Mouse (Mus musculus) kidney, embryonic 14.5 days (tissue): ENCODE measurements around the gene Tle2. TPM values are rescaled to one million over a fixed set of nuclear protein-coding genes. Genes with fewer than 3 reads are reported as not detected.

ENCODE experiments used
- ATAC-seq: fragments of 200-750 bp; cut with Nextera tagmentation; 2 replicates; pipeline ENCODE4 v1.8.0; 2017; ENCODE audit warnings: moderate number of reproducible peaks, mild to moderate bottlenecking, moderate TSS enrichment, moderate library complexity; ENCODE audit not compliant: low FRiP score, low TSS enrichment
- H3K27ac ChIP-seq: fragments of 300-500 bp; sonication (generic); 2 replicates; pipeline ENCODE4 v1.5.1; 2014; ENCODE audit warnings: low read depth, mild to moderate bottlenecking, low read length, moderate library complexity, mixed read lengths
- H3K27me3 ChIP-seq: fragments of 300-500 bp; sonication (generic); 2 replicates; pipeline ENCODE4 v1.6.1; 2014; ENCODE audit warnings: mild to moderate bottlenecking, low read length; ENCODE audit not compliant: control insufficient read depth, insufficient read depth
- H3K36me3 ChIP-seq: fragments of 300-500 bp; sonication (generic); 2 replicates; pipeline ENCODE4 v1.6.1; 2014; ENCODE audit warnings: low read length, mixed read lengths; ENCODE audit not compliant: control insufficient read depth, insufficient read depth
- H3K4me1 ChIP-seq: fragments of 300-500 bp; sonication (generic); 2 replicates; pipeline ENCODE4 v1.6.1; 2014; ENCODE audit warnings: low read length, mixed read lengths; ENCODE audit not compliant: control insufficient read depth, insufficient read depth
- H3K4me2 ChIP-seq: fragments of 300-500 bp; sonication (generic); replicated peaks from 2 replicates; pipeline ENCODE4 v1.6.1; 2014; ENCODE audit warnings: low read depth, mild to moderate bottlenecking, low read length
- H3K4me3 ChIP-seq: fragments of 300-500 bp; sonication (generic); 2 replicates; pipeline ENCODE4 v1.5.1; 2014; ENCODE audit warnings: mild to moderate bottlenecking, low read length
- H3K9ac ChIP-seq: fragments of 300-500 bp; sonication (generic); 2 replicates; pipeline ENCODE4 v1.6.1; 2014; ENCODE audit warnings: low read depth, mild to moderate bottlenecking, low read length, moderate library complexity
- H3K9me3 ChIP-seq: fragments of 300-500 bp; sonication (generic); 2 replicates; pipeline ENCODE4 v1.6.1; 2016; ENCODE audit warnings: low read length; ENCODE audit not compliant: control insufficient read depth
- WGBS: fragments of 180-500 bp; shearing (Covaris S2); extraction: QIAGEN DNeasy Blood & Tissue Kit; methylation state at CpG from one replicate; pipeline ENCODE4 v1.1.7; 2014; 5-methylcytosine and 5-hydroxymethylcytosine counted together
- polyA plus RNA-seq: library from polyadenylated mRNA; unstranded; fragments of >200 nt; fragmentation: Nextera tagmentation; extraction: Ambion mirVana; gene quantifications from 2 replicates; pipeline ENCODE4 v1.2.1, GENCODE M21; 2014

Gene Tle2
- polyA plus RNA-seq, 1 experiment from 2014 or later, result 30.4 TPM

GRCm38 (mm10) chr10:81597137-81597950, 23.0 kb downstream of the Tle2 start:
- Histone ChIP-seq H3K4me3 (peak overlapping the region; percentile 22), H3K9me3 (no peaks in the 10 kb centered on the region), H3K27ac (peak overlapping the region; percentile 90), H3K36me3 (no peaks in the 10 kb centered on the region), H3K9ac (peak overlapping the region; percentile 37), H3K4me2 (peak overlapping the region; percentile 48), H3K4me1 (peaks cover 68% of the 10 kb centered on the region), H3K27me3 (no peaks in the 10 kb centered on the region; the same call in 1 of the 2 replicates)
- peak; percentile 75 for ATAC-seq
- WGBS, result 0% methylated on average over 12 of the region's 12 CpGs

- Histone ChIP-seq H3K27me3 (no peaks in the 10 kb centered on the region; the same call in 1 of the 2 replicates), H3K36me3 (no peaks in the 10 kb centered on the region), H3K4me2 (no peak overlapping the region), H3K9ac (no peak overlapping the region), H3K4me3 (no peak overlapping the region), H3K4me1 (peaks cover 73% of the 10 kb centered on the region), H3K27ac (peak overlapping the region; percentile 8; the same call in 1 of the 2 replicates), H3K9me3 (no peaks in the 10 kb centered on the region)
- WGBS, result 37% methylated on average over 3 of the region's 3 CpGs
- no peak for ATAC-seq
Observed at GRCm38 (mm10) chr10:81598342-81598741, 24.0 kb downstream of the Tle2 start.

GRCm38 (mm10) chr10:81598871-81599270, 24.5 kb downstream of the Tle2 start:
- Histone ChIP-seq H3K9ac (no peak overlapping the region), H3K4me2 (no peak overlapping the region), H3K4me1 (peaks cover 73% of the 10 kb centered on the region), H3K9me3 (no peaks in the 10 kb centered on the region), H3K27me3 (no peaks in the 10 kb centered on the region; the same call in 1 of the 2 replicates), H3K4me3 (no peak overlapping the region), H3K27ac (no peak overlapping the region), H3K36me3 (no peaks in the 10 kb centered on the region)
- ATAC-seq, result no peak
- WGBS, result 34% methylated on average over 6 of the region's 6 CpGs

GRCm38 (mm10) chr10:81599630-81600029, 25.3 kb downstream of the Tle2 start:
- Histone ChIP-seq H3K9me3 (no peaks in the 10 kb centered on the region), H3K4me2 (no peak overlapping the region), H3K9ac (no peak overlapping the region), H3K4me3 (no peak overlapping the region), H3K36me3 (no peaks in the 10 kb centered on the region), H3K4me1 (peaks cover 73% of the 10 kb centered on the region), H3K27me3 (no peaks in the 10 kb centered on the region), H3K27ac (peak overlapping the region; percentile 33; the same call in 1 of the 2 replicates)
- 56% methylated on average over 5 of the region's 5 CpGs for WGBS
- no peak for ATAC-seq

- Histone ChIP-seq H3K4me1 (peaks cover 74% of the 10 kb centered on the region), H3K9ac (no peak overlapping the region), H3K4me3 (no peak overlapping the region), H3K27me3 (no peaks in the 10 kb centered on the region), H3K4me2 (no peak overlapping the region), H3K36me3 (no peaks in the 10 kb centered on the region), H3K9me3 (no peaks in the 10 kb centered on the region), H3K27ac (peak overlapping the region; percentile 33)
- ATAC-seq, result no peak
- WGBS, result 35% methylated on average over 10 of the region's 10 CpGs
Observed at GRCm38 (mm10) chr10:81600096-81600495, 25.7 kb downstream of the Tle2 start.

- no peak within 1 kb of the TSS for H3K9ac ChIP-seq
- H3K27me3 ChIP-seq, result no peaks in the 10 kb centered on the region
- no peaks in the 10 kb centered on the region for H3K36me3 ChIP-seq
- 0 out of 2 replicates have a peak within 1 kb of the TSS, but pooled peaks have one; percentile 2 for H3K4me3 ChIP-seq
- ATAC-seq, result peak; percentile 80
- peak within 1 kb of the TSS; percentile 30 for H3K4me2 ChIP-seq
- under 1% methylated on average over 28 of the region's 28 CpGs for WGBS
- peaks cover 70% of the 10 kb centered on the region for H3K4me1 ChIP-seq
- peak within 1 kb of the TSS; percentile 56 for H3K27ac ChIP-seq
- no peaks in the 10 kb centered on the region for H3K9me3 ChIP-seq
Observed at GRCm38 (mm10) chr10:81600738-81601203, 26.4 kb downstream of the Tle2 start, which contains the start of gene Tle6. Gene Tle6, minus strand, starts transcription at chr10:81601073.

GRCm38 (mm10) chr10:81601396-81601905, 27.1 kb downstream of the Tle2 start:
- H3K36me3 ChIP-seq, result no peaks in the 10 kb centered on the region
- H3K27me3 ChIP-seq, result no peaks in the 10 kb centered on the region
- H3K4me3 ChIP-seq, result no peak overlapping the region
- peaks cover 64% of the 10 kb centered on the region for H3K4me1 ChIP-seq
- no peaks in the 10 kb centered on the region for H3K9me3 ChIP-seq
- H3K4me2 ChIP-seq, result peak overlapping the region; percentile 30
- no peak overlapping the region for H3K9ac ChIP-seq
- WGBS, result 12% methylated on average over 7 of the region's 7 CpGs
- 0 out of 2 replicates have a peak, but pooled peaks have one; percentile 3 for ATAC-seq
- peak overlapping the region; percentile 56; the same call in 1 of the 2 replicates for H3K27ac ChIP-seq

GRCm38 (mm10) chr10:81602741-81603151, 28.4 kb downstream of the Tle2 start:
- Histone ChIP-seq H3K9ac (no peak overlapping the region), H3K27ac (no peak overlapping the region), H3K4me2 (no peak overlapping the region), H3K9me3 (no peaks in the 10 kb centered on the region), H3K27me3 (no peaks in the 10 kb centered on the region), H3K4me1 (peaks cover 56% of the 10 kb centered on the region), H3K4me3 (no peak overlapping the region), H3K36me3 (no peaks in the 10 kb centered on the region)
- WGBS, result 21% methylated on average over 4 of the region's 4 CpGs
- ATAC-seq, result no peak
